Mouse (Mus musculus): ENCODE results near the gene Lhx9.
"Not testable (repeated sequence)": the region's sequence is repeated elsewhere in the genome, so short reads cannot be mapped to it uniquely, and the experiment has no call there.

Gene Lhx9

DNA sequence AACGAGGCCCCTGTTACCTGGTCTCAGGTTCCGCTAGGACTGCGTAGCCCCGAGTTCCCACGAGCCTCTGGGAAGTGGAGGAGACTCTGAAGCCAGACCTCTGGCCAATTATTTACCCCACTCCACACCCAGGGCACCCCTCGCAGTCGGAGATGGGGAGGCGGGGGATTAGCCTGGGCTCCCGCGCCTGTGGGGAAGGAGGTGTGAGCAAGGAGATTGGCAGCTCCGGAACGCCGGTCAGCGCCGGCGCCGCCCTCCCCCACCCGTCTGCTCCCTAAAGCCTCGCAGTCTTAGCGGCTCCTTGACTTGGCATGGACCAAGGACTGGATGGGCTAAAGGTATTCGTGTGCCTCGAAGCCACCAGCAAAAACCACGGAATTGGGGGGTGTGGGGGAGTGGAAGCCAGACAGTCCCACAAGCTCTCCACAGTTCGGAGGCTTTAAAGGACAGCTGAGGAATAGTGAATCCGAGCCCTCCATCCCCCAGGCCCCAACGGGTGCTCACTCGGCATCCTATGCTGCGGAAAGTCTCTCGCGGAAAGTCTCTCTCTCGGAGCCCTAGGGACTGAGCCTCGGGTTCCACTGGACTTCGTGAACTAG, at the start of gene Lhx9:
Gene Lhx9, minus strand, starts transcription at position 67 of the 599 bp plus-strand sequence.
- no peak for DNase-seq (ENCODE audit: low read depth, low spot score)

DNA sequence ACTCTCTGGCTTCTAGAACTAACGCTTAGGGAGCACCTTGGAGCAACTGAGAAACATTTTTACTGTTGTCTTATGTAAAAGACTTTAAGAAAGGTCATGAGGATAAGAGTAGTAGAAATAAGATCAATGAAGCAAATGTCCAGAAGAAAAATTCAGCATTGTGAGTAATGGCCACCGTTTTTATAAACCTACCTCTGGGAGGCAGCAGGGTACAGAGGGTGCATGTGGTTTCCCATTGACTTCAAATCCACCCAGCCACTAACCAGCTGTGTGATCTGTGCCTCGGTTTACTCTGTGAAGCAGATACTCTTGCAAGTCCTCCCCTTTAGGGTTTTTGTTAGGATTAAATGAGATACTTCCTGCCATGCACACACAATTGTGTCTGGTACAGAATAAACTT, 47.7 kb upstream of the Lhx9 start:
- no peak for DNase-seq (ENCODE audit: low read depth, low spot score)

DNA sequence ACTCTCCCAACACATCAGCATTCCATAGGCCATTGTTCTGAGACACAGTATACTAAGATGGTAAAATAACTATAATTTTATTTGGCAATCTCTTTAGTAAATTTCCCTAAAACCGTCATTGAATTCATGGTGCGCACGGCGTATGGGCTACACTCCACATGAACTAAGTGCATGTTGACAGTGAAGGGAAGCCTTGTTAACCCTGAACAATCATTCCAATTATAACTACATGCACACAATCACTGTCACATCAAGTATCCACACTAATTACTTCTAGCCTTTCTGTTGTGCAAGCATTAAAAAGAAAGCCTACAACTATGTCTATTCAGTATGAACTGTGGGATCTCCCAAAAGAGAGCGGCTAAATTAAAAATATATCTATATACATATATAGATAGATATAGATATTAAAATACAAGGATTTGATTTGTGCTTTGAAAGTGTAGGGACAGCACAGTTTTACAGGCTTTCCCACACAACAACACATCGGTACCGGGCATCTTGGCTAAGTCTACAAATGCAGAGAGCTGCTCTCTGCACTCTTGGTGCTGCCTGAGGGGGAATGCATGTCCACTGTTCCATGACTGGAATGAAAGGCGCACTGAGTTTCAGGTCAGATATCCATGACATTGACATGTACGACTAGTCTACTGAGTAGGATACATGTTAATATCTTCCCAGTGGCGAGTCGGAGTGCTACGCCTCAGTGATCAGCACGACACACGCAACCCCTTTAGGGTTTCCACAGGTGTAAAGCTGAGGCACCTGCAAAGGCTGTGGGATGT, 29.3 kb upstream of the Lhx9 start:
- no peak for DNase-seq (ENCODE audit: low read depth, low spot score)

DNA sequence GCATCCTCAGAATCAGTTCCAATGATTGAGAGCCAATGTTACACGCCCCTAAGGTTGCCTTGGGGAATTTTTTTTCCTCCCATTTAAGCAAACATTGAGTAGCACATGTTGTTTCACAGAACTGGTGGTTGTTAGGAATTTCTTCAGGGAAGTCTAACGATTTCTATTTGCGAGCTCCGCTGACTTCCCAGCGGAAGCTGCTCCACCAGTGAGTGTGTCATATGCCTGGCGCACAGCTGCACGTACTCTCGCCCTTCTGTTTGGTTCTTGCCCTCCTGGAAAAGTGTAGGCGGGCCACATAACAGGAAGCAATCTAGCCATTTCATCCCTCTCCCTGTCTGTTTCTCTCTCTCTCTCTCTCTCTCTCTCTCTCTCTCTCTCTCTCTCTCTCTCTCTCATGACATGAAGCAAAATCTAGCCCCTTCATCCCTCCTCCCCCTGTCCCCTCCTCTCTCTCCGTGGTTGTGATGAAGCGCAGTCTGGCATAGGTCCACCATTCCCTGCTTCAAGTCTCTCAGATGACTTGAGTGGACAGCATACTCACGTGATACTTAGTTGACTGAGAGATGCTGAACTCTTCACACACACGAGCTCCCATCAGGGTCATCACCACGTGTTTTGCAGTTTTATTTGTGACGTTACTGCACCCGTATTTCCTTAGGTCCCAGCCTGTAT, 28.1 kb upstream of the Lhx9 start:
- no peak for DNase-seq (ENCODE audit: low read depth, low spot score)

DNA sequence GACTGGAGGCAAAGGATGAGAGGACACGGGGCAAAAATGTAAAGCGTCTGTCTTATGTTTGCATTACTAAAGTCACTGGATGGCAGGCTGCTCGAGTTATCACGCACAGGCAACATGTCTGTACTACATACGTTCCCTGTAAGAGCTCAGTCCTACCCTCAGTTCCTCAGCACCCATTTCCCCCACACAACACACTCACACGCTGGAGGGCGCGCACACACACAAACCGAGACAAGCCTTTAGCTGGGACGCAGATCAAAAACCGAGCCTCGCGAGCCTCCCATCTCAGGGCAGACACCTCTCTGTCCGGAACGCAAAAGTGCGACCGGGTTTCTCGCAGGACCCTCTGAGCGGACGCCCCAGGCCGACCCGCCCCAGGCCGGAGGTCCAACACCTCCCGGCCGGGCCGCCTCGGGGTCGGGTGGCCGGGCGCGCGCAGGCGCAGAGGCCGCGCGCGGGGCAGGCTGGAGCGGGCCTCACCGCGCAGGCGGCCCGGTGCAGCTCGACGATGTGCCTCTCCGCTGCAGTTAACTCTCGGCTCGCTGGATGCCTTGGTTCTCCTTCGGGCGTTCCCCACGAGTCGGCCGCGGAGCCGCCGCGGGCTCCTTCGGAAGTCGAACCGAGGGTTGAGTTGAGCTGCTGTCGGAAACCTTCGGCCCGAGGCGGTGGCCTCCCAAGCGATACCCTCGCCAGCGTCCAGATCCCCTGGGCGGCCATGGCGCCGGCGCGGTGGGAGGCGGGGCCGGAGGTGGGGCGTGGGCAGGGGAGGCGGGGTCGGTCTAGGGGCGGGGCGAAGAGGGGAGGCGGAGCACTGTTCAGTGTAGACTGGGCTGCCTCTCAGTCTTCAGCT, 7.9 kb upstream of the Lhx9 start, which contains the start of gene 2310009B15Rik:
Gene 2310009B15Rik, minus strand, starts transcription at position 752 of the 850 bp plus-strand sequence.
- DNase-seq (ENCODE audit: low read depth, low spot score): not testable (repeated sequence)

DNA sequence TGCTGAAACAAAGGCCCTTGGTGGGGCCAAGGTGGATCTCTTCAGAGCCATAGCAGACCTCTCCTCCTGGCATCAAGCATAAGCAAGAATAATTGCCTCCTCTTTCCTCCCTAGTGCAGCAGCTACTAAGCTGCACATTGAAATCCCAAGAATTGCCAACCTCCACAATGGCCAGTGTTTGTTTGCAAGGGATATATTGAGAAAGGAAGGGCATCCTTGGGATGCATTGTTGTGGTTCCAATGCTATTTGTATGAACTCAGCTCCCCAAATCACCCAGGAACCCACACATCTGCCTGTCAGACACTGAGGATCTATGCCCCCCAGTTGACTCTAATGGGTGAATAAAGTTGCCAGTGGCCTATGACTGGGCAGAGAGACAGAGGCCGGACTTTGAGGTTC, 2.4 kb upstream of the Lhx9 start:
- no peak for DNase-seq (ENCODE audit: low read depth, low spot score)

DNA sequence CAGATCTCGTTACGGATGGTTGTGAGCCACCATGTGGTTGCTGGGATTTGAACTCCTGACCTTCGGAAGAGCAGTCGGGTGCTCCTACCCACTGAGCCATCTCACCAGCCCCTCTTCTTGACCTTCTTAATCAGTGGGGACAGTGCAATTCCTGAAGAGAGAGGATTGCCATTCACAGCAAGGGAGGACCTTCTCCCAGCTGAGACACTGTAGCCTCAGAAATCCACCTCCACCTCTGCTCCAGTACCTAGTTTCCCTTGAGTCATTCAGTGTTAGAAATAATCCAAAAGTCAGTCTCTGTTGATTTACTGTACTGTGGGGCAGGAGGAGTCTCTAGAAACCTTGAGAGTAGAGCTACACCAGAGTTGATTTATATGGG, 1.8 kb upstream of the Lhx9 start:
- no peak for DNase-seq (ENCODE audit: low read depth, low spot score)

DNA sequence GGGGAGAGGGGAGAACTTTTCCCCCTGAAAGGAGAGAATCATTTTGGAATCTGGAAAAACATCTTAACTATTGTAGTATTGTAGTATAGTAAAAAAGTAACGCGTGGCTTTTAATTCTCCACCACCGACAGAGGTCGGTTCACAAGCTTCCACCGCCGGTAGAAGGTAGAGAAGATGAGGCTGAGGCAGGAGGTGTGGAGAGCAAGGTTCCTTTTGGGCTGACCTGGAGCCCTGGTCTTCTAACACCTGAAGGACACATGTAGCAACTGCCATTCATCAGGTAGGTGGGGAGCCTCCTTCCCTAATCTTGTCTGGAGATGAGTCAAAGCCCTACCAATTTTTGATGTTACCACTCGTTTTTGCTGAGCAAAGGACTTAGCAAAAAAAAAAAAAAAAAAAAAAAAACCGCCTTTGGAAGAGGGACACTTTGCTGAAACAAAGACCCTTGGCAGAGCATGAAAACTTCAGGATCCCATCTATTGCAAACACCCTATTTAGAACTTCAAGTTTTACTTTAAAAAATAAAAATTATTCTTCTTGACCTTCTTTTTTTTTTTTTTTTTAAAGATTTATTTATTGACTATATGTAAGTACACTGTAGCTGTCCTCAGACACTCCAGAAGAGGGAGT, 1.3 kb upstream of the Lhx9 start:
- DNase-seq (ENCODE audit: low read depth, low spot score): no peak

DNA sequence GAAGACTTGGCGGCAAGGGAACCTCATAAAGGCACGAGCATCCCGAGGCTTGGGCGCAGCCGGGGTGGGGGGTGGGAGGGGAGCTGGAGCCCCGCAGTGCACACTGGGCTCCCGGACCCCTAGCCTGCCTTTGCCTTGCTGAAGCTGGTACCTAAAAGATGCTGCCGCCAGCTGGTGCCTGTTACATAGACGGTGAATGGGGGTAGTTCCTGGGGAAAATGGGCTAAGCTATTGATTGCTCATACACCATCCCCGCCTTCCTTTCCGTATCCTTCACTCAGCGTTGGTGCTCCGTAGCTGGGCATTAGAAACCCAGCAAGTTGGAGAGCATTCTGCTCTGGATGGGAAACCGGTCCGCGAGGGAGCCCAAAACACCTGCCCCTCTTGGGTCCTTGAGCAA, 351 bp downstream of the Lhx9 start:
- no peak for DNase-seq (ENCODE audit: low read depth, low spot score)

DNA sequence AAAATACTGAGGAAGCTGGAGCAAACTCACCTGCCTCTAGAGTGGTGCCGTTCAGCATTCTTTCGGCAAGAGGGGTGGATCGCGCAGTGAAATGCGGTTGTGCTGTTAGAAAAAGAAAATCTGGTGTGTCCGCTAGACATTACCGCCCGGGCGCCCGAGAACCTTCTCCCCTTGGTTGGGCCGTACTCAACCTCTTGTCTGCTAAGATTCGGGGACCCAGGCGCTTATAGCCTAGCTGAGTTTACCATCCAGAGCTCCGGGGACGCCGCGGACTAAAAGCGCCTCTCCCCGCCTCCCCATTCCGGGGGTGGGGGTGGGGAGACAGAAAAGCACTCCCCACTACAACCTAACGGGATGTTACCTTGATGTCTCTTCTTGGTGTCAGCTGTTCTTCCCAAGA, 1.2 kb downstream of the Lhx9 start:
- no peak for DNase-seq (ENCODE audit: low read depth, low spot score)

DNA sequence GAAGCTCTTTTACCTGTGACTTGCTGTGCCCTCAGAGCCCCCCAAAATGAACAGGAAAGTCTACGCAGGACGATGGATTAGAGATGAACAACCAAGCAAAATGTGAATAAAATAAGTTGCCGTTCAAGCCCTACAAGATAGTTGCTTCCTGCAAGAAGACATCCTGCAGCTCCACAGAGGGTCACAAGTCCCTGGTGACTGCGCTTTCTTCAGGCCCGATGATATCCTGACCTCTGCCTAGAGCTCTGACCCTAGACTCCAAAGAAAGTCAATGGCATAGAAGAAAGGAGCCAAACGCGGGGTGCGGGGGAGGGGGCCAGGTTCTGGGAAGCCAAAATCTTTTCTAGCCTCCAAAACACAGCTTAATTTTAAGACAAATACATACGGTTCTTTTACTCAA, 1.8 kb downstream of the Lhx9 start:
- DNase-seq (ENCODE audit: low read depth, low spot score): no peak

DNA sequence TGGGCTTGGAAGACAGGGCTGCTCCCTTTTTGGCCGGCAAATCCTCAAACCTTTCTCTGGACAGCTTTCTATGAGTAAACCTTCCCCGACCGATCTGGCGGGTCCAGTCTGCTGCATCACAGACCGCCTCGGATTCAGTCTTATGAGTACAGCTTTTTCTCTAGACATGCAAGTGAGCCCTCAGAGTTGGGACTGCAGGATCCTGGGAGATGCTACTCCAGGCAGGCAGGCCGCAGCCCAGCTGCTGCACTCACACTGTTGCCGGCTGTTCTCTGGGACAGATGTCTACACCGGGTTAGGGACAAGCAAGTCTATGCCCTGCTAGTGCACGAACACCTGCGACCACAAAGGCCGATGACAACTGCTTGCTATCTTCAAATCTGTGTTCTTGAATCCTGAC, 2.2 kb downstream of the Lhx9 start:
- DNase-seq (ENCODE audit: low read depth, low spot score): no peak

DNA sequence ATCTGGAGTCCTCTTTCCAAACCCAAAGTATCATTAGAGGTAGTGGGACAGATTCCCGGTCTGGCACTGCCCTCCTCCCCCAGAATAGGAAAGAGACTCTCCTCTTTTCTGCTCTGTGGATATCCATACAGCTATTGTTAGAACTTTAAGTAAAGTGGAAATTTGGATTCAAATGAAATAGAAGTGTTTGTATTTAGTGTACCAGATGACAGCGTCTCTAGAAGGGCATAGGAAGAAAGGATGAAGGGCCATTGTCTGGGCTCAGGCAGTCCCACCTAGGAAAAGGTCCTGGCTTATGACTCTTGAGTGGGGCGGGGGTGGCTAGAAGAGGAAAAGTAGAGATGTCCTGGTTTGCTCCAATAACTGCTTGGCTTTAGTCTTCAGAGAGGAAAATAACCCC, 2.9 kb downstream of the Lhx9 start:
- DNase-seq (ENCODE audit: low read depth, low spot score): no peak

DNA sequence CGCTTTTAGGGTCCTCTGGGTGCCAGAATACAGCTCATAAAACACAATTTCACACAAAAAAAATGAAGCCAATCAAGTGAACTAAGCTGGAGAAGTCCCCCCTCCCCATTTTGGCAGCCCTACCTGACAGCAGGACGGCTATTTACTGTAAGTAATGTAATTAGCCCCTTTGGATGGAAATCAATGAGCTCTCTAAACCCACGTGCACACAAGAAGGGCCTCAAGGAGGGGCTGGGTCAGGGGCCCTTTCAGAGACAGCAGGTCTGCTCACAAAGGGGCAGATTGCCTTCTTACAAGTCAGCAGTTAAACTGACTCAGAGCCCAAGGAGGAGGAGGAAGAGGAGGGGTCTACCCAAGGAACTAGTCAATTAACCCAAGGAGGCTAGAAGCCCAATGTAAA, 4.2 kb downstream of the Lhx9 start:
- DNase-seq (ENCODE audit: low read depth, low spot score): no peak

DNA sequence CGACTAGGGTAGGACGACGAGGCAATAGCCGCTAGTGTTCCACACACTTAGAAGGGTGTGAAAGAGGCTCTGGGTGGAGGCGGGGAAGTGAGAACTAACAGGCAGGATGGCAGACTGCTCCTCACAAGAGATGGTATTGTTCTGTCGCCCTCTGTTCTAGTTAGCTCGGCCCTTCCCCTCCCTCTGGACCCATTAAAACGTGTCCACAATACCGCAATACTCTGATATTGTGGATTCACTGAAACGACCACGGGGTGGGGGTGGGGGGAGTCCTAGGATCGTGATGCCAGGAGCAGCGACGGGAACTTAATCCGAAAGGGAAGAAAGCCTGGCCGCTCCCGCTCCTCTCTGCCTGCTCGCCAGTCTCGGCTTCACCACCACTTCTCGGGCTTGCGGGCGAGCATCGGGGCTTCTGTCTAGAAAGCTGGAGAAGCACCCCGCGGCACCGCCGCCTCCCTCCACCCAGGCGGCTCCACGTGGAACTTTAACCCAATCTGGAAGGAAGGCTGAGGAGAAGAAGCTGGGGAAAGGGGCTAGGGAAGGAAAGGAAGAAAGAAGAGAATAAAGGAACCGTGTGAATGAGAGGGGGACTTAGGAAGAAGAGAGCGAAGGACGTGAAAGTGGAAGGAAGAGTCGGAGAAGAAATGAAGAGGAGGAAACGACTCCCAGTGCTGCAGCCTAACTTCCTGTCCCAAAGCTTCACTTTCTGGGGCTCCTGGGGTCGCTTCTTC, 4.9 kb downstream of the Lhx9 start:
- no peak for DNase-seq (ENCODE audit: low read depth, low spot score)

DNA sequence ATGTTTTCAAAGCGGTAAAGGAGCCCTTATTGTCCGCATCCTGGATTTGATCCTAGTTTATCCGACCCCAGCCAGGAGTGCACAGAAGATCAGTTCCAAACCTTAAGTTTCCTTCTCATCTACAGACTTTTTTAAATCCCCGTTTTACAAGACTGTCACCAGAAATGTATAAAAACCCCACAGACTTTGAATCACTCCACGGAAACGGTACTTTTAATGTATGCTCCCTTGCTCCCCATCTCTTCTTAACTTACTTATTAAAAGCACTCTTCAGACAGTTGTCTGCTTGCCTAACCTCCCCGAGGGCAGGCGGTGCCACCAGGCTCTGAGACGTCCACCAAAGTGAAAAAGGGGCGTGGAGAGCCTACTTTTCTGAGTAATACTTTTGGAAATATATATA, 5.6 kb downstream of the Lhx9 start:
- no peak for DNase-seq (ENCODE audit: low read depth, low spot score)

DNA sequence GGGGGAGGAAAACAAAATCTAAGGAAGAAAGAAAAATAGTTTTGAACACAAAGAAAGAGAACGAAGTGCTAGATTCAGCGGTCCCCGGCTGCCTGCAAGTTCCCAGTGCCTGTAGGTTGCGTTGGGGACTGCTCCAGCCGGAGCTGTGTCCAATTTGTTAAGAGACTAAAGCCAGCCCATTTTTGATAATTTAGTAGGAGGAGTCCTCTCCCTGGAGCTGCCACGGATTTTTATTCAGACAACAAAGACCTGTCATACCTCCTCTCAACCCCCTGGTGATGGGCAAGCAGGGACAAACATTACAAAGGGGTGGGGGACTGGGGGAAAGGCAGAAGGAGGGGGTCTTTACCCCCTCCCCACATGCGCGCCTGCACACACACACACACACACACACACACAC, 6.1 kb downstream of the Lhx9 start:
- no peak for DNase-seq (ENCODE audit: low read depth, low spot score)

DNA sequence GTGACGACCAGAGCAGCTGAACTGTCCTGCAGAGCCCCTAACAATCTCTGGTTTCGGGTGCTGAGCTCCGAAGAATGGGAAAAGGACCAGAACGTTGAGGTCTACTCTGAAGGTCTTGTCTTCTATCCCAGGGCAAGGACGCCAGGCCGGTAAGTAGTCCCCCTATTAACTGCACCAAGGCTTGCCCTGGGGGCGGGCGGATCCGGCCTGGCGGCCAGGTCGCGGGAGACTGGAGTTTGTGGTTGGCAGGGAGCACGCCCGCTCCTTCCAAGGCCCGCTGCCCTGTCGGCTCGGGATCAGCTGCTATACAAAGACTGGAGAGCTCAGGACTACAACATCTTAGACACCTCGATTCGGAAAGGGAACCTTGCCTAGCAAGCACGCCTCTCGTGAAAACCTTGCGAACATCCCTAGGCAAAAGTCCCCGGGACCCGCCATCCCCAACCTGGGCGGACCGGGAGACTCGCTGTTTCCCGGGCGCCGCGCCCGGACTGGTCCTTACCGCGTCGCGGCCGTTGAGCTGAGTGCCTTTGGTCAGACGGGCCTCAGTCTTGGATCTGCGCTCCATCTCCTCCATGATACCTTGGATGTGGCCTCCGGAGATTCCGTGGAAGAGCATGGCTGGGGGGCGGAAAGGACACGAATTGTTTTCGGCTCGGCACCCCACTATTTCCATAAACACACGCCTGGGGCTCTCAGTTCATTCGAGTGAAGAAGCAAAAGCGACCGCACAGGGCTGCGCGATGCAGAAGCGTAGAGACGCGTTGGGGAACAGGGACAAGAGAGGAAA, 6.9 kb downstream of the Lhx9 start:
- no peak for DNase-seq (ENCODE audit: low read depth, low spot score)

DNA sequence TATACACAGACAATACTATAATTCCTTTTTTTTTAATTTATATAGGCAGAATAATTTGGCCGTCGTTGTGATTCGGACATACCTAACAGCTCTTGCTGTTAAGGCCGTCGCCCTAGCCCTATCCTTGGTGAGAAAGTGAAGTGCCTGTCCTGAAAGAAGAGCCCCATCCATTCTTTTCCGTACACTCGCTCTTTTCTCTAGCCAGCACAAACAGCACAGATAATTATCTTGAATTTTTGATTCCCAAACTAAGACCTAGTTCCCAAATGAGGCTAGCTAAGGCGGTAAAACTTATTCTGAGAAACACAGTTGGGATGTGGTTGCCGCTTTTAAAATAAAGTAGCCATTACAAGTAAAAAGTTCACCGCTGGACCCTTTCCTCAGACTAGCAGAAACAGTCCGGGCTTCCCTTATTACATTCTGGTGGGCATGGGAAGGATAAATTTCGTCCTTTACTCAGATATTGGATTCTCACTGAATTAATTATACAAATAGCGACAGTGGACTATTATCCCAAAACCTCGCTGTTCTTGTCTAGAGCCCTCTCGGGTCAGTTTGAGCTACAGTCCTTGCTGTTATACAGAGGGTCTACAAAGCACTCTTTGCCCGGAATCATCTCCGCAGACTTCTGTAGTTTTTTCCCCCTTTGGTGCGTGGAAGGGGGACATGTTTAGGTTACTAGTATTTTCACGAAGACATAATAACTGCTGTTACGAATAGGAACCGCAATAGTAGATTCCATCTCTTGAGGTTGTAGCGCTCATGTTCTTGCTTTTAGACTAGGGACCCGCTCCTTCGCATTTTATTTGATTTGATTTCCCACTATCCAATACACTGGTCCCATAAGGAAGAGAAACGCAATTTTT, 7.7 kb downstream of the Lhx9 start:
- no peak for DNase-seq (ENCODE audit: low read depth, low spot score)

All from brain, embryonic 18.5 days (tissue).